Mouse (Mus musculus): ENCODE measurements at regions not wholly inside any gene's neighbourhood (a gene's known extent, or its start where the extent isn't known, plus 50 kb on each side); places are given as distances from the start of the nearest gene placed in this dataset.

DNA sequence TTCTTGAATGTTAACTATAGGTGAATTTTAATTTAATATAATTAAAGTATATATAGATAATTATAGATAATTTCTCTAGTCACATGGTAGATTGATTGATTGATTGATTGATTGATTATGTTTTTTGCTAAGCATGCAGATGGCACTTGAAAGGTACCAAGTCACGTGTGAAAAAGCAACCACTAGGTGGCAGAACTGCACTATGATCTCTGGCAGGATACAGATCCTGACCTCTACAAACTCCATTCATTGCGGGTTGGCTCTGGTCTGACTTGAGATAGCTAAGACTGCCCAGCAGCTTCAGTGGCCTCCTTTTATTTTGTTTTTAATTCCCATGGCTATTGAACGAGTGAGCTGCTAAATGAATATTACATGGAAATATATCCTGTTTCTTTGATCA is 229.7 kb upstream of the Grm3 start:
- DNase-seq (ENCODE audit: low spot score) = peak; percentile 38
- Histone ChIP-seq H3K4me3 (replicated peaks; ENCODE audit: low read length) (no peak overlapping the region), H3K27me3 (ENCODE audit: control insufficient read depth, insufficient read depth, low read length) (no peaks in the 10 kb centered on the region), H3K36me3 (ENCODE audit: control insufficient read depth, insufficient read depth, low read length) (no peaks in the 10 kb centered on the region), H3K9ac (ENCODE audit: low read depth, low read length, severe bottlenecking) (no peak overlapping the region), H3K9me3 (ENCODE audit: control insufficient read depth, low read length) (no peaks in the 10 kb centered on the region), H3K4me2 (replicated peaks; ENCODE audit: low read depth, low read length, severe bottlenecking) (no peak overlapping the region), H3K4me1 (ENCODE audit: control insufficient read depth, insufficient read depth, low read length) (no peaks in the 10 kb centered on the region), H3K27ac (replicated peaks; ENCODE audit: low read depth, low read length) (no peak overlapping the region)
- TF ChIP-seq POLR2A (IDR thresholded peaks at IDR 0.05; ENCODE audit: borderline replicate concordance, extremely low read depth, insufficient read depth, insufficient read length) = no peak
- WGBS = 19% methylated on average over 3 of the region's 3 CpGs
- ATAC-seq (ENCODE audit: low FRiP score, low read depth) = no peak

- no peak overlapping the region for H3K4me3 ChIP-seq (replicated peaks; ENCODE audit: low read length)
- no peak overlapping the region for H3K4me2 ChIP-seq (replicated peaks; ENCODE audit: low read depth, low read length, severe bottlenecking)
- no peak for DNase-seq (ENCODE audit: low spot score)
- WGBS = 62% methylated on average over 2 of the region's 2 CpGs
- H3K4me1 ChIP-seq (ENCODE audit: control insufficient read depth, insufficient read depth, low read length) = no peaks in the 10 kb centered on the region
- H3K9me3 ChIP-seq (ENCODE audit: control insufficient read depth, low read length) = no peaks in the 10 kb centered on the region
- H3K27me3 ChIP-seq (ENCODE audit: control insufficient read depth, insufficient read depth, low read length) = no peaks in the 10 kb centered on the region
- no peak overlapping the region for H3K9ac ChIP-seq (ENCODE audit: low read depth, low read length, severe bottlenecking)
- no peaks in the 10 kb centered on the region for H3K36me3 ChIP-seq (ENCODE audit: control insufficient read depth, insufficient read depth, low read length)
- no peak for ATAC-seq (ENCODE audit: low FRiP score, low read depth)
- TF ChIP-seq POLR2A (IDR thresholded peaks at IDR 0.05; ENCODE audit: borderline replicate concordance, extremely low read depth, insufficient read depth, insufficient read length) = no peak
- H3K27ac ChIP-seq (replicated peaks; ENCODE audit: low read depth, low read length) = no peak overlapping the region
Observed at GRCm38 (mm10) chr5:9938746-9939145, 213.8 kb upstream of the Grm3 start.

- no peak for TF ChIP-seq POLR2A (IDR thresholded peaks at IDR 0.05; ENCODE audit: borderline replicate concordance, extremely low read depth, insufficient read depth, insufficient read length)
- 61% methylated on average over 3 of the region's 3 CpGs for WGBS
Observed at GRCm38 (mm10) chr5:9912936-9913335, 188.0 kb upstream of the Grm3 start.

GRCm38 (mm10) chr5:9911783-9912182 is 186.8 kb upstream of the Grm3 start:
- no peaks in the 10 kb centered on the region for H3K4me1 ChIP-seq (ENCODE audit: control insufficient read depth, insufficient read depth, low read length)
- TF ChIP-seq POLR2A (IDR thresholded peaks at IDR 0.05; ENCODE audit: borderline replicate concordance, extremely low read depth, insufficient read depth, insufficient read length) = no peak
- no peak overlapping the region for H3K4me3 ChIP-seq (replicated peaks; ENCODE audit: low read length)
- ATAC-seq (ENCODE audit: low FRiP score, low read depth) (no peak), DNase-seq (ENCODE audit: low spot score) (no peak)
- no peaks in the 10 kb centered on the region for H3K36me3 ChIP-seq (ENCODE audit: control insufficient read depth, insufficient read depth, low read length)
- no peak overlapping the region for H3K9ac ChIP-seq (ENCODE audit: low read depth, low read length, severe bottlenecking)
- H3K27ac ChIP-seq (replicated peaks; ENCODE audit: low read depth, low read length) = no peak overlapping the region
- 86% methylated on average over 1 of the region's 1 CpGs for WGBS
- no peaks in the 10 kb centered on the region for H3K27me3 ChIP-seq (ENCODE audit: control insufficient read depth, insufficient read depth, low read length)
- H3K4me2 ChIP-seq (replicated peaks; ENCODE audit: low read depth, low read length, severe bottlenecking) = no peak overlapping the region
- no peaks in the 10 kb centered on the region for H3K9me3 ChIP-seq (ENCODE audit: control insufficient read depth, low read length)

More at GRCm38 (mm10) chr5:9912936-9913335, 188.0 kb upstream of the Grm3 start:
- no peak for DNase-seq (ENCODE audit: low spot score)
- no peak overlapping the region for H3K4me2 ChIP-seq (replicated peaks; ENCODE audit: low read depth, low read length, severe bottlenecking)
- H3K27me3 ChIP-seq (ENCODE audit: control insufficient read depth, insufficient read depth, low read length) = no peaks in the 10 kb centered on the region
- no peaks in the 10 kb centered on the region for H3K4me1 ChIP-seq (ENCODE audit: control insufficient read depth, insufficient read depth, low read length)
- H3K4me3 ChIP-seq (replicated peaks; ENCODE audit: low read length) = no peak overlapping the region
- no peak for ATAC-seq (ENCODE audit: low FRiP score, low read depth)
- H3K36me3 ChIP-seq (ENCODE audit: control insufficient read depth, insufficient read depth, low read length) = no peaks in the 10 kb centered on the region
- H3K9me3 ChIP-seq (ENCODE audit: control insufficient read depth, low read length) = no peaks in the 10 kb centered on the region
- H3K9ac ChIP-seq (ENCODE audit: low read depth, low read length, severe bottlenecking) = no peak overlapping the region
- no peak overlapping the region for H3K27ac ChIP-seq (replicated peaks; ENCODE audit: low read depth, low read length)

GRCm38 (mm10) chr5:9911089-9911473 is 186.1 kb upstream of the Grm3 start:
- ATAC-seq (ENCODE audit: low FRiP score, low read depth) = no peak
- Histone ChIP-seq H3K4me1 (ENCODE audit: control insufficient read depth, insufficient read depth, low read length) (no peaks in the 10 kb centered on the region), H3K9ac (ENCODE audit: low read depth, low read length, severe bottlenecking) (no peak overlapping the region), H3K9me3 (ENCODE audit: control insufficient read depth, low read length) (no peaks in the 10 kb centered on the region), H3K4me3 (replicated peaks; ENCODE audit: low read length) (no peak overlapping the region), H3K27ac (replicated peaks; ENCODE audit: low read depth, low read length) (no peak overlapping the region), H3K4me2 (replicated peaks; ENCODE audit: low read depth, low read length, severe bottlenecking) (no peak overlapping the region), H3K36me3 (ENCODE audit: control insufficient read depth, insufficient read depth, low read length) (no peaks in the 10 kb centered on the region), H3K27me3 (ENCODE audit: control insufficient read depth, insufficient read depth, low read length) (no peaks in the 10 kb centered on the region)
- TF ChIP-seq POLR2A (IDR thresholded peaks at IDR 0.05; ENCODE audit: borderline replicate concordance, extremely low read depth, insufficient read depth, insufficient read length) = no peak
- DNase-seq (ENCODE audit: low spot score) = no peak

DNA sequence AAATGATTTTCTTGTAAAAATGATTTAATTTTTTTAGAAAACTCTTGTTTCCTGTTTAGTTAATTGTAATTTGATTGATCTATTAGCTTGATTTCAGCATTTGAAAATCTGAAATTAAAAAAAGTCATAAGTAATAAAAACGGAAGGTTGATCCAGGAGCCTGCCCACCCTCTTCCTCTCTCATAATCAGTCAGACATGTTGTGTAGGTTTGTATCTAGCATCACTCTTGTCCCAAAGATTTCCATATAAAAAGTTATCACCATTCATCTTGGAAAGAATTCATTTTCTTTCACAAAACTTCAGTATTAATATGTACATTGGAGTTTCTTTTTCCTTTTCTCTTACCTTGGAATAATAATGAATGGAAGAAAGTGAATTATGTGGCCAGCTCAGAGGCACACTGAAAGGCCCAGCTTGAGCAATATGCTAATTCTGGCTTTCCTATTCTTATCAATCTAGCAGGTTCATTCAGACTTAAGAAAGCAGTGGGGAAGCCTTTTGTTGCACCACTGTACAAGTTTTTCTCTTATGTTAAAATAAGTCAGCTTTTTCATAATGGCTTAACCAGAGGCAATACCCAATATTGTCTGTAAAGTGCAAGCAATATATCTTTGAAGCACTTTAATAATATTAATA is 185.6 kb upstream of the Grm3 start:
- no peak overlapping the region for H3K9ac ChIP-seq (ENCODE audit: low read depth, low read length, severe bottlenecking)
- no peak overlapping the region for H3K27ac ChIP-seq (replicated peaks; ENCODE audit: low read depth, low read length)
- ATAC-seq (ENCODE audit: low FRiP score, low read depth) (no peak), DNase-seq (ENCODE audit: low spot score) (no peak)
- no peaks in the 10 kb centered on the region for H3K9me3 ChIP-seq (ENCODE audit: control insufficient read depth, low read length)
- TF ChIP-seq POLR2A (IDR thresholded peaks at IDR 0.05; ENCODE audit: borderline replicate concordance, extremely low read depth, insufficient read depth, insufficient read length) = no peak
- no peaks in the 10 kb centered on the region for H3K27me3 ChIP-seq (ENCODE audit: control insufficient read depth, insufficient read depth, low read length)
- no peak overlapping the region for H3K4me3 ChIP-seq (replicated peaks; ENCODE audit: low read length)
- WGBS = 78% methylated on average over 1 of the region's 1 CpGs
- H3K4me1 ChIP-seq (ENCODE audit: control insufficient read depth, insufficient read depth, low read length) = no peaks in the 10 kb centered on the region
- H3K36me3 ChIP-seq (ENCODE audit: control insufficient read depth, insufficient read depth, low read length) = no peaks in the 10 kb centered on the region
- no peak overlapping the region for H3K4me2 ChIP-seq (replicated peaks; ENCODE audit: low read depth, low read length, severe bottlenecking)
